Mouse (Mus musculus) intestine, embryonic 15.5 days (tissue): ENCODE results near the gene Tff3. TPM values are rescaled to one million over a fixed set of nuclear protein-coding genes. Genes with fewer than 3 reads are reported as not detected.
A peak's percentile ranks its signal among the peaks of the same experiment; 100 is the strongest.

Experiments used
- ATAC-seq: fragments of 200-750 bp; cut with Nextera tagmentation; 2 replicates; pipeline ENCODE4 v1.8.0; 2017; ENCODE audit warnings: moderate TSS enrichment, moderate library complexity
- H3K27ac ChIP-seq: fragments of 300-500 bp; sonication (generic); 2 replicates; pipeline ENCODE4 v1.5.1; 2015; ENCODE audit warnings: mild to moderate bottlenecking, inconsistent platforms
- H3K27me3 ChIP-seq: fragments of 300-500 bp; sonication (generic); replicated peaks from 2 replicates; pipeline ENCODE4 v1.6.1; 2015; ENCODE audit warnings: inconsistent platforms
- H3K36me3 ChIP-seq: fragments of 300-500 bp; sonication (generic); 2 replicates; pipeline ENCODE4 v1.6.1; 2015; ENCODE audit warnings: inconsistent platforms
- H3K4me1 ChIP-seq: fragments of 300-500 bp; sonication (generic); replicated peaks from 2 replicates; pipeline ENCODE4 v1.6.1; 2015; ENCODE audit warnings: inconsistent platforms
- H3K4me2 ChIP-seq: fragments of 300-500 bp; sonication (generic); replicated peaks from 2 replicates; pipeline ENCODE4 v1.6.1; 2015; ENCODE audit warnings: mild to moderate bottlenecking, inconsistent platforms
- H3K4me3 ChIP-seq: fragments of 300-500 bp; sonication (generic); replicated peaks from 2 replicates; pipeline ENCODE4 v1.5.1; 2015; ENCODE audit warnings: inconsistent platforms
- H3K9ac ChIP-seq: fragments of 300-500 bp; sonication (generic); 2 replicates; pipeline ENCODE4 v1.6.1; 2015; ENCODE audit warnings: inconsistent platforms
- H3K9me3 ChIP-seq: fragments of 300-500 bp; sonication (generic); 2 replicates; pipeline ENCODE4 v1.6.1; 2016; ENCODE audit warnings: inconsistent platforms
- WGBS: fragments of 180-500 bp; shearing (Covaris S2); methylation state at CpG from one replicate; pipeline ENCODE4 v1.1.7; 2015; 5-methylcytosine and 5-hydroxymethylcytosine counted together
- polyA plus RNA-seq: library from polyadenylated mRNA; unstranded; fragments of >200 nt; fragmentation: Nextera tagmentation; extraction: Ambion mirVana; gene quantifications from 2 replicates; pipeline ENCODE4 v1.2.1, GENCODE M21; 2015

Gene Tff3
- polyA plus RNA-seq, 1 experiment from 2014 or later: 710 TPM

DNA sequence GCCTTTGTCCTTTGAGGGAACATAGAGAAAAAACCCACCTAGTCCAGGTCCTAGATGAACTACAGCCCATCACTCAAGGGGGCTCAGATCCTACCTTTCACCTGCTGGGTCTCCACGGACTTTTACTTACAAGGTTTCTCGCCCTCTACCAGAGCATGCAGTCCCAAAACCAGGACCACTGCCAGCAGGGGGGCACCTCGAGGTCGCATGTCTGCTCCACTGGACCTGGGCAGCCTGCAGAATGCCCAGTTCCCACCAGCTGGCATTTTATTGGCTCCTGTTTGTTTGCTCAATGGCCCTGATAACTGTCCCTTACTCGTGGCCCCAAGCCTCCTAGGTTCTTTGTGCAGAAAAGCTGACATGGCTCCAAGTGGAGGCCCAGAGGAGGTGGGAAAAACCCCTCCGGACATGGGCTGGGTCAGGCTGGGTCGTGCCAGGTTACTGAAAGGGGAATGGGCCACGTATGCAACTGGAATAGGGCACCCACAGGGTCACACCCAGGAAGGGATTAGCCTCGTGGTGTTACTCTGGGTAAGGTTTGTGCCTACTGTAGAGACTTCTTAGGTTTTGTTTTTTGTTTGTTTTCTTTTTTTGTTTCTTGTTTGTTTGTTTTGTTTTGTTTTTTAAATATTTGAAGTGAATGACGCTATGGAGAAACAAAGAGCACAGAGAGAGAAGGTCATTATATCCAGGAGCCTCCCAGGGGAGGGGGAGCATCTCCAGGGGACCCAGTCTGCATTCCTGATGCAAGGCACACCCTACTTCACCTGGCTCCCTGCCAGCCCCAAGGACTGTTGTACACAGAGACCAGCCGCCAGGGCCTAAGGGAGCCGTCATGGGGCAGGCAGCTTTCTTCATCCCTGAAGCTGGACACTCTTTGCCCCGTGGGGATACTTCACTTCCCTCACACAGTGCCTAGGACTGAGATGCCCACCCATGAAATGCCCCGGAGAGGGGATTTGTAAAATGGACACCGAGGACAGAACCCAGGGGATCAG lies 14.9 kb upstream of the Tff3 start, which contains the start of gene Tff2:
Tff2 (minus strand) TSS at position 243 of the 998 bp plus-strand sequence.
- Histone ChIP-seq H3K27me3 (no peaks in the 10 kb centered on the region), H3K4me1 (peaks cover 9% of the 10 kb centered on the region), H3K36me3 (no peaks in the 10 kb centered on the region), H3K9ac (no peak within 1 kb of the TSS), H3K4me3 (no peak within 1 kb of the TSS), H3K9me3 (no peaks in the 10 kb centered on the region), H3K4me2 (no peak within 1 kb of the TSS), H3K27ac (no peak within 1 kb of the TSS)
- ATAC-seq: peak; percentile 85
- 54% methylated on average over 15 of the region's 15 CpGs for WGBS

DNA sequence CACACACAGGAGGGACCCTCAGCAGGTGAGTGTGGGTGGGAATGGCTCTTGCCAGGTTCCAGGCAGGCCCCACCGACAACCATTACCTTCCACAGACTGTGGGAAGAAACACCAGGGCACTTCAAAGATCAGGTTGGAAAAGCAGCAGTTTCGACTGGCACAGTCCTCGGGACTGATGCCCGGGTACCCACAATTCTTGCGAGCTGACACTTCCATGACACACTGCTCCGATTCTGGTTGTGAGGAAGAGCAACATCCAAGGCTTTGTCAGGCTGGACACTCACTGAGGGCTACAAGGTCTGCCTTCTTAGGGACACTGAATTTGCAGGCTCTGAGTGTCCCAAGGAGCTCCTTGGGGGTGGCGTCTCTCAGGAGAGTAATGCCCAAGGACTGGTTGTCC lies 12.7 kb upstream of the Tff3 start:
- peaks cover 9% of the 10 kb centered on the region for H3K4me1 ChIP-seq

DNA sequence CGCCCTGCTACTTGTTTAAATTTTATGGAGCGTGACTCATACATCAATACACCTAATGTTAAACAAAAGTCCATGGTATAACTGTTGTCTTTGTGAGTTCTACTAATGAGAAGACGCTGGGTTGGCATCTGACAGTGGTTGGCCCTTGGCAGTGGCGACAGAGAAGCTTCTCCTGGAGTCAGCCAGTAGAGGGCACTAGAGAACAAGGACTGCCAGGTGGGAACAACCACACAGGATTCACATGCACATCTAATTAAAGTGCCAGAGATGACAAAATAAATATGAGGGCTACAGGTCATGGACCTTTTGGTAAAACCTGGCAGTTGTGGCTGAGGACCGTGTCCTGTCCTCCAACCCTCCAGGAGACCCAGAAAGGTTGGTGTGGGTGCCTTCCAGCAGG lies 9.0 kb upstream of the Tff3 start:
- H3K27me3 ChIP-seq: no peaks in the 10 kb centered on the region
- no peaks in the 10 kb centered on the region for H3K36me3 ChIP-seq
- H3K4me1 ChIP-seq: 0 out of 2 replicates have a peak, but pooled peaks cover 12% of the 10 kb centered on the region
- H3K4me3 ChIP-seq: no peak overlapping the region
- no peak overlapping the region for H3K9ac ChIP-seq
- H3K27ac ChIP-seq: no peak overlapping the region
- WGBS: 19% methylated on average over 5 of the region's 5 CpGs
- no peaks in the 10 kb centered on the region for H3K9me3 ChIP-seq
- no peak for ATAC-seq
- no peak overlapping the region for H3K4me2 ChIP-seq

More for the DNA sequence above, 12.7 kb upstream of the Tff3 start:
- Histone ChIP-seq H3K9ac (no peak overlapping the region), H3K4me3 (no peak overlapping the region), H3K4me2 (no peak overlapping the region), H3K27ac (no peak overlapping the region), H3K36me3 (no peaks in the 10 kb centered on the region), H3K9me3 (no peaks in the 10 kb centered on the region), H3K27me3 (no peaks in the 10 kb centered on the region)
- 87% methylated on average over 7 of the region's 7 CpGs for WGBS
- ATAC-seq: no peak

DNA sequence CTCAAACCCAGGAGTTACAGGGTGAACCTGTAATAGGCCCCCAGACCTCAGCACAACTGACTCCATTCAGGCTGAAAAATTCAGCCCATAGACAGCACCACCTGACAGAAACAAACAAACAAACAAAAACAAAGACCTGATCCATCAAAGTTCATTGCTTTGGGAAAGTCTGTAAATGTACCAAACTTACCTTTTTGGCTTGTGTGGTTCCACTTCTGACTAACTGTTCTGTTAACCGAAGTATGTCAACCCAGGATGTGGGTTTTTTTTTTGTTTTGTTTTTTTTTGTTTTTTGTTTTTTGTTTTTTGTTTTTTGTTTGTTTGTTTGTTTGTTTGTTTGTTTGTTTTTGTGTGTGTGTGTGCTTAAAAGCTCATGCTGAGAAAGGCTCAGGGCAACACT lies 7.4 kb upstream of the Tff3 start:
- H3K4me1 ChIP-seq: 0 out of 2 replicates have a peak, but pooled peaks cover 12% of the 10 kb centered on the region
- no peak overlapping the region for H3K4me3 ChIP-seq
- no peak overlapping the region for H3K4me2 ChIP-seq
- H3K9me3 ChIP-seq: no peaks in the 10 kb centered on the region
- ATAC-seq: no peak
- H3K36me3 ChIP-seq: no peaks in the 10 kb centered on the region
- H3K9ac ChIP-seq: no peak overlapping the region
- no peak overlapping the region for H3K27ac ChIP-seq
- no peaks in the 10 kb centered on the region for H3K27me3 ChIP-seq
- 83% methylated on average over 1 of the region's 1 CpGs for WGBS

DNA sequence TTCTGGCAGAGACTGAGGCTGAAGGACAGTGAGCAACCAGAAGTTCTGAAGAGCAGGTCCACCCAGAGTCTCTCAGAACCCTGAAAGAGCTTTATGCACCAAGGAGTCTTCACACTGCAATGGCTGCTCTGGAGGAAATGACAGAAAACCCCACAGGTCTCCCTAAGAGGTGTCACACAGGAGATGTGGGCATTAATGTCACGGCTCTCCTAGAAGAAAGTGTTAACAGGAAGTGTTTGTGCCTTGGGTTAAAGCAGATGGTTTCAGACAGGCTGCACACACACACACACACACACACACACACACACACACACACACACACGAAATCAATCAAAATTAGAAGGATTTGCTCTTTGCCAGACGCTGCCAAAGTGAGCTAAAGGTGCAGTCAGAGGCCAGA lies 6.8 kb upstream of the Tff3 start:
- Histone ChIP-seq H3K9ac (no peak overlapping the region), H3K9me3 (no peaks in the 10 kb centered on the region), H3K4me1 (0 out of 2 replicates have a peak, but pooled peaks cover 12% of the 10 kb centered on the region), H3K36me3 (no peaks in the 10 kb centered on the region), H3K27ac (no peak overlapping the region), H3K4me3 (no peak overlapping the region), H3K4me2 (no peak overlapping the region), H3K27me3 (no peaks in the 10 kb centered on the region)
- no peak for ATAC-seq
- WGBS: 30% methylated on average over 3 of the region's 3 CpGs

DNA sequence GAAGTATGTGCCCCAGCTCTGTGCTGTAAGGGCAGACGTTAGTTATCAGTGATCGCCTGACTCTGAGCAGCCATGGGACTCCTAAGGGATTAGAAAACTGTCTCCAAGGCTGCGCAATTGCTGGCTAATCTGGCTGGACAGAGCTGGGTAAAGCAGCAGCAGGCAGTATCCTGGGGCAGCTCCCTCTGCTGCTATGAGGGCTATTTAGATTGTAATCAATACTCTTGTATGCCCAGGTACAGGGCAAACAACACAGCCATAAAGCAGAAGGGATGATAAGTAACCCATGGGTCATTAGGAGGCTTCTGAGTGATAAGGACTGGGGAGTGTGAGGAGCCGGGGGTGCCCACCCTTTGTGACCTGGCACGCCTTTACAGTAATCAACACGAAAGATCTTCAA lies 5.5 kb upstream of the Tff3 start:
- Histone ChIP-seq H3K36me3 (no peaks in the 10 kb centered on the region), H3K27ac (0 out of 2 replicates have a peak overlapping the region, but pooled peaks have one; percentile 56), H3K4me1 (peaks cover 12% of the 10 kb centered on the region; the same call in 1 of the 2 replicates), H3K9me3 (no peaks in the 10 kb centered on the region), H3K4me3 (no peak overlapping the region), H3K9ac (no peak overlapping the region), H3K27me3 (no peaks in the 10 kb centered on the region), H3K4me2 (peak overlapping the region; percentile 37)
- ATAC-seq: peak; percentile 69
- WGBS: 50% methylated on average over 6 of the region's 6 CpGs

DNA sequence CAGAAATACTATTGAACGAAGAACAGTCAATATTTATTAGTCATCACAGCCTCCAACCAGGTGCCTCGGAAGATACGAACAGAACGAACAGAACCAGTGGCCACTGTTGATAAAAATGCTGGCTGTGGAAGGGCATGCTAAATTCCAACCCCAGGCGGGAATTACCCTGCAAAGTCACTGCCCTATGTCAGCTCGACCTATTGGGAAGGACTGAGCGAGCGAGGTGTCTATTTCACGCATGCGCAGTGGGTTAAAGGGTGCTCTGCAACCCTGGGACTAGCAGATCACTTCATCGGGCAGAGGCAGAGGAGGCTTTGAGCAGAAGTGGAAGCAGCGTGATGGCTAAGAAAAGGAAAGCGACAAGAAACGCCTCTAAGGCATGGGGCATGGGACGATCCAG lies 4.3 kb upstream of the Tff3 start:
- 45% methylated on average over 15 of the region's 15 CpGs for WGBS
- H3K27ac ChIP-seq: no peak overlapping the region
- H3K4me2 ChIP-seq: peak overlapping the region; percentile 37; the same call in 1 of the 2 replicates
- no peaks in the 10 kb centered on the region for H3K36me3 ChIP-seq
- H3K9ac ChIP-seq: no peak overlapping the region
- H3K9me3 ChIP-seq: no peaks in the 10 kb centered on the region
- H3K27me3 ChIP-seq: no peaks in the 10 kb centered on the region
- 0 out of 2 replicates have a peak, but pooled peaks have one; percentile 25 for ATAC-seq
- no peak overlapping the region for H3K4me3 ChIP-seq
- peaks cover 18% of the 10 kb centered on the region; the same call in 1 of the 2 replicates for H3K4me1 ChIP-seq

DNA sequence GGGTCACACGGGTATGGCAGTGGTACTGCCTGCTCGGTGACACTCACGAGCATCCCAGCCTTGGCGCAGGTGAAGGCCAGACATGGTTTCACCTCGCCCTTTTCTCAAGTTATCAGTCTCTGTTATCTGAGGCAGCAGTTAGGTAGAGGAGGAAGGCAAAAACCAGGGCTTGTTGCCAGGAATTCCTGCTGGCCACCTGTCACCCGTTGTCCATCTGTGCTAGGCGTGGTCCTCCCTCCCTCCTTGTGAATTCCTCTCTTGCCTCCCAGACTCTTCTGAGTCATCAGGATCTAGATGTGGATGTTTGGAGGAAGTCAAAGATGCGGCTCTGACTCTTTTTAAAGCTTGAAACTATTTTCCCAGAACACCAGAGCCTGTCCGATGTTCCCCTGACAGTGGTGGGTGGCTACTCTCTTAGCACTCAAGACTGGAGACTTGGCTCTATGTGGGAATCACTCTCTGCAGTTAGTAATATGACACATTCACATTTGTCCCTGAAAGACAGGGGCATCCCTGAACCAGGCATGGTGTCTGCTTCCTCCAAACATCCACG lies 1.9 kb upstream of the Tff3 start:
- Histone ChIP-seq H3K9me3 (no peaks in the 10 kb centered on the region), H3K27me3 (no peaks in the 10 kb centered on the region), H3K4me3 (no peak overlapping the region), H3K9ac (no peak overlapping the region), H3K4me2 (no peak overlapping the region), H3K27ac (no peak overlapping the region), H3K36me3 (no peaks in the 10 kb centered on the region), H3K4me1 (peaks cover 18% of the 10 kb centered on the region; the same call in 1 of the 2 replicates)
- WGBS: 66% methylated on average over 10 of the region's 10 CpGs
- 0 out of 2 replicates have a peak, but pooled peaks have one; percentile 11 for ATAC-seq

DNA sequence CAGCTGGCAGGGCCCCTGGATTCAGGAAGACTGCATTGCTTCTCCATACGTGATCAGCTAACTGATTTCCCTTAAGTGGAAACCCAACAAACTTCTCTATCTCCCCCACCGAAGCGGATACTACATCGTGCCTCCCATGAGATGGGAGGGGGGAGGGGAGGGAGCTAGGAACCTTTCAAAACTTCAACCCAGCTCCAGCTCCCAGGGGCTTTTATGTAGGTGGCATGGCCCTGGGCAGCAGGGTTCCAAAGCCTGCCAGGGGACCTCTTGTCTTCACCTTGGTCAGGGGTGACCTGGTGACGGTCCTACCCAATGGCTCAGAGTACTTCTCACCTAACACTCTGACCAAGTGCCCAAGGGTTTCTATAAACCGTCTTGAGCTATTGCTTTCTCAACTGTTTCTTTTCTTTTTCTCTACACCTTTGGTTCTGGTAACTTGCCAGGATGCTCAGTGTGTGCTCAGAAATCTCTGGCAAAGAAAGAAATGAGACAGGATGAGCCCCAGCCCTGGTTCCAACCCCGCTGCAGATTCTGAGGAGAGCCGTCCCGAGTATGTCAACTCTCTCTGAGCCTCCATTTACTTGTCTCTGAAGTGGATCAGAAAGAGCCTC lies 633 bp downstream of the Tff3 start:
- Histone ChIP-seq H3K36me3 (no peaks in the 10 kb centered on the region), H3K4me2 (no peak overlapping the region), H3K9ac (no peak overlapping the region), H3K9me3 (no peaks in the 10 kb centered on the region), H3K4me1 (peaks cover 7% of the 10 kb centered on the region; the same call in 1 of the 2 replicates), H3K4me3 (no peak overlapping the region), H3K27ac (no peak overlapping the region), H3K27me3 (no peaks in the 10 kb centered on the region)
- 79% methylated on average over 9 of the region's 9 CpGs for WGBS
- no peak for ATAC-seq

DNA sequence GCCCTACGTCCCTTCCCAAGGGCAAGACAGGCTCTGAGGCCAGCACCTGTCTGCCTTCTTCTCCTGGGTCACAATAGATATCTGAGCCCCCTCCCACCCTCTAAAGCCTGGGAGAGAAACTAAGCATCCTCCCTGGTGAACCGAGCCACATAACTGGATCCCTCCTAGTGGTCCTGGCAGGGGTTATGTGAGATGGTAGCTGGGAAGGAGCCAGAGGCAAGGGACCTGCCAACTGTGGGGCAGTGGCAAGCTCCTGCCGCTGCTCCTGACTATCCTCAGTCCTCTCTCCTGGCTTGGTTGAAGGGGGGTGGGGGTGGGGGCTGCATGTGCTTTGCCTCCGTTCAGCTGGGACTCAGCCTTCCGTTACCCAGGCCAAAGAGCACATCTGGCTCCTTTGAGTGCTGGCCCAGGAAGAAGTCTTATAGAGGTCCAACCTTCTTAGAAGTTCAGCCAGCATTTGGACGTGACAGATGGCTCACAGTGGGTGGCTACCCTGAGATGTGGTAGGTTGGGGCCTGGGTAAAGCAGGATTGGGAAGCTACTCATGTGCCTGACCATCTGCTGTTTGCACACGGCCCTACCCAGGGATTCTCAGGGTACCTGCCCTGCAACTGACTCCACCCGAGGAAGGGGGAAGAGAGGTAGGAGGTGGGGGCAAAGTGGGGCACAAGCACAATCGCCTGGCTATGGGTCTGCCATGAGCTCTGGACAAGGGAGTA lies 3.7 kb downstream of the Tff3 start:
- no peaks in the 10 kb centered on the region for H3K27me3 ChIP-seq
- H3K4me3 ChIP-seq: no peak overlapping the region
- no peak overlapping the region for H3K4me2 ChIP-seq
- no peaks in the 10 kb centered on the region for H3K36me3 ChIP-seq
- H3K27ac ChIP-seq: no peak overlapping the region
- WGBS: 49% methylated on average over 9 of the region's 9 CpGs
- peaks cover 5% of the 10 kb centered on the region; the same call in 1 of the 2 replicates for H3K4me1 ChIP-seq
- H3K9me3 ChIP-seq: no peaks in the 10 kb centered on the region
- 0 out of 2 replicates have a peak, but pooled peaks have one; percentile 5 for ATAC-seq
- no peak overlapping the region for H3K9ac ChIP-seq

DNA sequence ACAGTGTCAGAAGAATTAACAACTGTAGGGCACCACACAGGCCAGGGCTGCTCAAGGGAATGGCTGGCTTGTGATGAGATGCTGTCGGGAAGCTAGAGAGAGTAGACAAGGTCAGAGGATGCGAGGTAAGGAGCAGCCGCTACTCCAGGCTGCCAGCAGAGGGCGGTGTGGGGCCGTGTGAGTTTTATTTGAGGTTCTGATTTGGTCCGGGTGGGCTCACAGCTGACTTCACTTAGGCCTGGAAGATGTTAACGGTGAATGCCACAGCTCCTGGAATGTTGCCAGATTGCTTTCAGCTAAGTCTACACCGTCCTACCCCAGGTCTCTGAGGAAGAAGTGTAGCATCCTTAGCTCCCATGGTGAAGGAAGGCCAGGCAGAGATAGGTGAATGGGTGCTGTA lies 7.5 kb downstream of the Tff3 start:
- Histone ChIP-seq H3K4me1 (no peaks in the 10 kb centered on the region), H3K4me3 (no peak overlapping the region), H3K9ac (no peak overlapping the region), H3K9me3 (no peaks in the 10 kb centered on the region), H3K27me3 (no peaks in the 10 kb centered on the region), H3K27ac (no peak overlapping the region), H3K36me3 (no peaks in the 10 kb centered on the region), H3K4me2 (no peak overlapping the region)
- 4% methylated on average over 8 of the region's 8 CpGs for WGBS
- no peak for ATAC-seq
